Mouse (Mus musculus) cerebellum, postnatal 10 days (tissue): ENCODE measurements around the gene Fgf4.
A peak's percentile ranks its signal among the peaks of the same experiment; 100 is the strongest.
"Not testable (repeated sequence)": the region's sequence is repeated elsewhere in the genome, so short reads cannot be mapped to it uniquely, and the experiment has no call there.

Experiments
- DNase-seq, 2 experiments: peaks; one replicate each; pipeline ENCODE4 v3.0.0; 2021; ENCODE audit warnings: mixed read lengths in 2 of 2

Gene Fgf4

GRCm38 (mm10) chr7:144867602-144868001 lies 20.4 kb downstream of the Fgf4 start:
- no peak for DNase-seq

- DNase-seq = no peak
Observed at GRCm38 (mm10) chr7:144872420-144872819, 25.3 kb downstream of the Fgf4 start.

GRCm38 (mm10) chr7:144873160-144873559 lies 26.0 kb downstream of the Fgf4 start:
- DNase-seq = no peak

GRCm38 (mm10) chr7:144874226-144874625 lies 27.1 kb downstream of the Fgf4 start:
- no peak for DNase-seq

- no peak for DNase-seq
Observed at GRCm38 (mm10) chr7:144878401-144878800, 31.2 kb downstream of the Fgf4 start.

GRCm38 (mm10) chr7:144883106-144883505 lies 35.9 kb downstream of the Fgf4 start:
- no peak for DNase-seq

GRCm38 (mm10) chr7:144887672-144888071 lies 40.5 kb downstream of the Fgf4 start:
- DNase-seq = no peak

GRCm38 (mm10) chr7:144888564-144889299 lies 41.6 kb downstream of the Fgf4 start:
- no peak for DNase-seq

- not testable (repeated sequence) for DNase-seq
Observed at GRCm38 (mm10) chr7:144890661-144891060, 43.5 kb downstream of the Fgf4 start.

GRCm38 (mm10) chr7:144891863-144892262 lies 44.7 kb downstream of the Fgf4 start:
- DNase-seq = no peak

- no peak for DNase-seq
Observed at GRCm38 (mm10) chr7:144892322-144892721, 45.2 kb downstream of the Fgf4 start.

GRCm38 (mm10) chr7:144894191-144894590 lies 47.0 kb downstream of the Fgf4 start:
- peak; percentile 72 to 77 for DNase-seq

GRCm38 (mm10) chr7:144894706-144895105 lies 47.5 kb downstream of the Fgf4 start:
- DNase-seq = no peak

- peak; percentile 89 to 90 for DNase-seq
Observed at GRCm38 (mm10) chr7:144895305-144896111, 48.3 kb downstream of the Fgf4 start.

GRCm38 (mm10) chr7:144896294-144897218 lies 49.4 kb downstream of the Fgf4 start, which contains the start of gene Fgf15:
Fgf15 (plus strand) TSS chr7:144896531.
- peak; percentile 33 to 43 for DNase-seq

GRCm38 (mm10) chr7:144898506-144898905 lies 51.3 kb downstream of the Fgf4 start:
- no peak for DNase-seq

GRCm38 (mm10) chr7:144905514-144905913 lies 58.3 kb downstream of the Fgf4 start:
- not testable (repeated sequence) for DNase-seq

- peak; percentile 83 to 88 for DNase-seq
Observed at GRCm38 (mm10) chr7:144906708-144907397, 59.7 kb downstream of the Fgf4 start.

- DNase-seq = no peak
Observed at GRCm38 (mm10) chr7:144907793-144908192, 60.6 kb downstream of the Fgf4 start.

GRCm38 (mm10) chr7:144908705-144909104 lies 61.5 kb downstream of the Fgf4 start:
- DNase-seq = peak; percentile 24 to 37

GRCm38 (mm10) chr7:144911121-144911520 lies 64.0 kb downstream of the Fgf4 start:
- no peak for DNase-seq

GRCm38 (mm10) chr7:144912897-144913296 lies 65.7 kb downstream of the Fgf4 start:
- peak; percentile 67 to 69 for DNase-seq
